Mouse (Mus musculus): ENCODE results near the gene Ttf1. TPM values are rescaled to one million over a fixed set of nuclear protein-coding genes. Genes with fewer than 3 reads are reported as not detected.
"Not testable (repeated sequence)": the region's sequence is repeated elsewhere in the genome, so short reads cannot be mapped to it uniquely, and the experiment has no call there.

The Ttf1 gene
- polyA plus RNA-seq, 1 experiment from 2014 or later, result 5.5 TPM

- 91% methylated on average over 6 of the region's 6 CpGs for whole genome bisulfite sequencing
- Histone ChIP-seq H3K4me3 (no peak overlapping the region), H3K36me3 (peaks cover 20% of the 10 kb centered on the region), H3K27me3 (no peaks in the 10 kb centered on the region), H3K27ac (no peak overlapping the region), H3K9me3 (replicated peaks) (no peaks in the 10 kb centered on the region), H3K4me2 (no peak overlapping the region), H3K9ac (no peak overlapping the region), H3K4me1 (replicated peaks) (peaks cover 8% of the 10 kb centered on the region)
- ATAC-seq (replicated peaks; ENCODE audit: insufficient number of reproducible peaks, insufficient read depth, low FRiP score, low read depth), result no peak
These were observed 5.7 kb downstream of the Ttf1 start for GRCm38 (mm10) chr2:29065796-29066195.

GRCm38 (mm10) chr2:29066410-29066809 lies 6.3 kb downstream of the Ttf1 start:
- H3K4me2 ChIP-seq, result no peak overlapping the region
- H3K27me3 ChIP-seq, result no peaks in the 10 kb centered on the region
- no peak overlapping the region for H3K9ac ChIP-seq
- peaks cover 26% of the 10 kb centered on the region for H3K36me3 ChIP-seq
- no peaks in the 10 kb centered on the region for H3K9me3 ChIP-seq (replicated peaks)
- no peak overlapping the region for H3K27ac ChIP-seq
- peaks cover 2% of the 10 kb centered on the region for H3K4me1 ChIP-seq (replicated peaks)
- no peak for ATAC-seq (replicated peaks; ENCODE audit: insufficient number of reproducible peaks, insufficient read depth, low FRiP score, low read depth)
- 47% methylated on average over 7 of the region's 7 CpGs for WGBS
- H3K4me3 ChIP-seq, result no peak overlapping the region

- Histone ChIP-seq H3K9ac (no peak overlapping the region), H3K27me3 (no peaks in the 10 kb centered on the region), H3K4me3 (no peak overlapping the region), H3K9me3 (replicated peaks) (no peaks in the 10 kb centered on the region), H3K36me3 (peaks cover 81% of the 10 kb centered on the region), H3K4me1 (replicated peaks) (no peaks in the 10 kb centered on the region), H3K4me2 (no peak overlapping the region), H3K27ac (no peak overlapping the region)
- 88% methylated on average over 7 of the region's 7 CpGs for WGBS
- no peak for ATAC-seq (replicated peaks; ENCODE audit: insufficient number of reproducible peaks, insufficient read depth, low FRiP score, low read depth)
These were observed 14.6 kb downstream of the Ttf1 start for GRCm38 (mm10) chr2:29074676-29075075.

- Histone ChIP-seq H3K9me3 (replicated peaks) (no peaks in the 10 kb centered on the region), H3K4me3 (no peak overlapping the region), H3K36me3 (peaks cover 83% of the 10 kb centered on the region), H3K4me2 (no peak overlapping the region), H3K27ac (0 out of 2 replicates have a peak overlapping the region, but pooled peaks have one; percentile 4), H3K4me1 (replicated peaks) (no peaks in the 10 kb centered on the region), H3K27me3 (no peaks in the 10 kb centered on the region), H3K9ac (no peak overlapping the region)
- ATAC-seq (replicated peaks; ENCODE audit: insufficient number of reproducible peaks, insufficient read depth, low FRiP score, low read depth), result no peak
- WGBS, result 73% methylated on average over 11 of the region's 11 CpGs
These were observed 15.4 kb downstream of the Ttf1 start for GRCm38 (mm10) chr2:29075331-29076070.

GRCm38 (mm10) chr2:29076226-29076625 lies 16.2 kb downstream of the Ttf1 start:
- WGBS, result 78% methylated on average over 2 of the region's 2 CpGs
- H3K36me3 ChIP-seq, result peaks cover 83% of the 10 kb centered on the region
- ATAC-seq (replicated peaks; ENCODE audit: insufficient number of reproducible peaks, insufficient read depth, low FRiP score, low read depth), result no peak

DNA sequence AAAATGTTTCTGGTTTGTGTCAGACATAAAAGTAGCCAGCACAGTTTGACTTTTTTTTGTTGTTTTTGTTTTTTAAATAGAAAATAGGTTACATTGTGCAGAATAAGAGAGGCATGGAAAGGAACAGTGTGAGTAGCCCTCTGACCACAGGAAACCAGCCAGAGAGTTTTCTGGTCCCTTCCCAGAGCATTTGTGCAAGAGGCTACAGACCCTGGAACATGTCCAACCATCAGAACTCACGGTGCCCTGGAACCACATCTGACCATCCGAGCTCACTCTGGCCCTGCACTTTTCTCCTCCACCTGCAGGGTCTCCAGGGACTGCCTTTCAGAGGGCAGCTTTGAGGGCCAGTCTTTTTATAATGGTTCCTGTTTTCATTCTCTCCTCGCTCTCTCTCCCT lies 21.9 kb downstream of the Ttf1 start:
- Histone ChIP-seq H3K36me3 (peaks cover 79% of the 10 kb centered on the region), H3K27ac (no peak overlapping the region), H3K4me2 (no peak overlapping the region), H3K27me3 (no peaks in the 10 kb centered on the region), H3K9me3 (replicated peaks) (no peaks in the 10 kb centered on the region), H3K4me3 (no peak overlapping the region), H3K9ac (no peak overlapping the region), H3K4me1 (replicated peaks) (no peaks in the 10 kb centered on the region)
- ATAC-seq (replicated peaks; ENCODE audit: insufficient number of reproducible peaks, insufficient read depth, low FRiP score, low read depth), result no peak
- WGBS, result 64% methylated on average over 3 of the region's 3 CpGs

More at GRCm38 (mm10) chr2:29076226-29076625, 16.2 kb downstream of the Ttf1 start:
- Histone ChIP-seq H3K4me1 (replicated peaks) (no peaks in the 10 kb centered on the region), H3K4me2 (no peak overlapping the region), H3K27me3 (no peaks in the 10 kb centered on the region), H3K27ac (no peak overlapping the region), H3K9ac (no peak overlapping the region), H3K4me3 (no peak overlapping the region), H3K9me3 (replicated peaks) (no peaks in the 10 kb centered on the region)

DNA sequence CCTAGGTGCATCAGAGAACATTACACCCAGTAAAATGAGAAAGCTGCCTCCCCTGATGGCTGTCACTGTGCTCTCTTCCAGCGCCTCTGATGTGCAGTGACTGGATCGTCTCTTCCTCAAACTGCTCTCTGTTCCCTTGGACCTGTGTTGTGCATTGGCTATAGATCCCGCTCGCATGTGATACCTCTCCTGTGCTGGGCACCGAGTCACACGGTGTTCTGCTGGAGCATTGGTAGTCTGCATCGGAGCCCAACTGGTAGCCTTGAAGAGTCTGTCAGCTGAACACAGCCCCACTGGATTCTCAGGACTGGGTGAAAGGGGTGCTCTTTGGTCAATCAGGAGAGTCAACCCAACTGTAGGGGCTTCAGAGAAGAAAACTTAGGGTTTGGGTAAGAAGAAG lies 26.0 kb downstream of the Ttf1 start:
- 94% methylated on average over 7 of the region's 7 CpGs for WGBS
- Histone ChIP-seq H3K4me1 (replicated peaks) (no peaks in the 10 kb centered on the region), H3K27me3 (no peaks in the 10 kb centered on the region), H3K4me2 (no peak overlapping the region), H3K9me3 (replicated peaks) (no peaks in the 10 kb centered on the region), H3K4me3 (no peak overlapping the region), H3K9ac (no peak overlapping the region), H3K27ac (no peak overlapping the region), H3K36me3 (peaks cover 51% of the 10 kb centered on the region)
- no peak for ATAC-seq (replicated peaks; ENCODE audit: insufficient number of reproducible peaks, insufficient read depth, low FRiP score, low read depth)

DNA sequence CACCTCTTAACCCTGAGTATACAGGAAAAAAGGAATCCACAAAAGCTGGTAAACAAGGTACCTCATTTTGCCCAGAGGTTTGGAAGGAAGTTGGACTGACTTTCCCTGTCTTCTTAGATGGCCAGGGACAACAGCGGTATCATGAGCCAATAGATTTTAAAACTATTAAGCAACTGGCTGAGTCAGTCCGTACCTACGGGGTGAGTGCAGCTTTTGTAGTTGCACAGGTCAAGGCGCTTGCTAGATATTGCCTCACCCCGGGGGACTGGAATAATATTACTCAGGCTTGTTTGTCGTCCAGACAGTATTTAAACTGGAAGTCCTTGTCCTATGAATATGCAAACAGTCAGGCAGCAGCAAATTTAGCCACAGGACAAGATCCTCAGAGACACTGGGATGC lies 29.2 kb downstream of the Ttf1 start:
- not testable (repeated sequence) for H3K27me3 ChIP-seq; H3K27ac ChIP-seq; H3K9ac ChIP-seq; ATAC-seq (replicated peaks; ENCODE audit: insufficient number of reproducible peaks, insufficient read depth, low FRiP score, low read depth); H3K4me1 ChIP-seq (replicated peaks); H3K4me2 ChIP-seq; H3K4me3 ChIP-seq; H3K9me3 ChIP-seq (replicated peaks)
- H3K36me3 ChIP-seq, result peaks cover 25% of the 10 kb centered on the region
- WGBS, result 84% methylated on average over 6 of the region's 6 CpGs

DNA sequence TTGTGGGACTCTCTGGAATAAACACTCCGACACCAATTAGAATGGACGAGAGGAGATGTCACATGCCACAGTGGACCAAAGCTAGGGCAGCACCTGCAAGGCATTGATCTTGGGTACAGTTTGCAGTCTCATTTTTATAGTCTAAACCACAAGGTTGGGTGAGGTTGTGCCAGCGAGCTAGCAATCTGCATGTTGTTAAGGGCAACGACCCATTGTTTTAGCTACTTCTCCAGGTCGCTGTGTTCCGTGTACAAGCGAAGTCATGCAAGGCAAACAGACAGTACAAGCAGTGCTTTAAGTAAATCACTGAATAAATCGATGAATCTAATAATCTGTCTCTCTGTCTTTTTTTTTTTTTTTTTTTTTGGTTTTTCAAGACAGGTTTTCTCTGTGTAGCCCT lies 35.6 kb downstream of the Ttf1 start:
- no peak overlapping the region for H3K4me2 ChIP-seq
- no peak for ATAC-seq (replicated peaks; ENCODE audit: insufficient number of reproducible peaks, insufficient read depth, low FRiP score, low read depth)
- H3K4me1 ChIP-seq (replicated peaks), result no peaks in the 10 kb centered on the region
- no peaks in the 10 kb centered on the region for H3K9me3 ChIP-seq (replicated peaks)
- no peak overlapping the region for H3K4me3 ChIP-seq
- H3K36me3 ChIP-seq, result no peaks in the 10 kb centered on the region
- H3K27me3 ChIP-seq, result no peaks in the 10 kb centered on the region
- no peak overlapping the region for H3K9ac ChIP-seq
- H3K27ac ChIP-seq, result no peak overlapping the region
- WGBS, result 84% methylated on average over 8 of the region's 8 CpGs

DNA sequence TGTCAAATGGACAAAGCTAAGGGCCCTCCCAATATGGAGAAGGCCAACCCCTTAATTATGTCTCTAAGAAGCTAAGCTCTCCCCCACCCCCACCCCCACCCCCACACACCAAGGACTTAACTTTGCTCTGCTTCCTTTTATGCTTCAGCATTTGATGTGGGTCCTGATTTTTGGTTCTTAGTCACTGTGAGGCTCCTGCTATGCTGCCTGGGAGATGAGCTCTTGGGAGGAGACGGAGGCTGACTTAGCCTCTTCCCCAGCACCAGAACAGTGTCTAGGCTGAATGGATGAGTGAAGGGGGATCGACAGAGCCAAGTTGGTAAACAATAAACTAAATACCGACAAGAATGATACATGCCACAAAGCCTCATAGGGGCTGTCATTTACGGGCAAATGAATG lies 36.7 kb downstream of the Ttf1 start:
- Histone ChIP-seq H3K27ac (no peak overlapping the region), H3K4me1 (replicated peaks) (no peaks in the 10 kb centered on the region), H3K4me2 (no peak overlapping the region), H3K4me3 (no peak overlapping the region), H3K9ac (no peak overlapping the region), H3K27me3 (no peaks in the 10 kb centered on the region), H3K9me3 (replicated peaks) (no peaks in the 10 kb centered on the region), H3K36me3 (no peaks in the 10 kb centered on the region)
- ATAC-seq (replicated peaks; ENCODE audit: insufficient number of reproducible peaks, insufficient read depth, low FRiP score, low read depth), result no peak
- 61% methylated on average over 4 of the region's 4 CpGs for WGBS

GRCm38 (mm10) chr2:29097465-29097864 lies 37.4 kb downstream of the Ttf1 start:
- Histone ChIP-seq H3K9ac (no peak overlapping the region), H3K4me1 (replicated peaks) (no peaks in the 10 kb centered on the region), H3K27ac (no peak overlapping the region), H3K27me3 (no peaks in the 10 kb centered on the region), H3K4me3 (no peak overlapping the region), H3K4me2 (no peak overlapping the region), H3K9me3 (replicated peaks) (no peaks in the 10 kb centered on the region), H3K36me3 (no peaks in the 10 kb centered on the region)
- WGBS, result 73% methylated on average over 3 of the region's 3 CpGs
- no peak for ATAC-seq (replicated peaks; ENCODE audit: insufficient number of reproducible peaks, insufficient read depth, low FRiP score, low read depth)

DNA sequence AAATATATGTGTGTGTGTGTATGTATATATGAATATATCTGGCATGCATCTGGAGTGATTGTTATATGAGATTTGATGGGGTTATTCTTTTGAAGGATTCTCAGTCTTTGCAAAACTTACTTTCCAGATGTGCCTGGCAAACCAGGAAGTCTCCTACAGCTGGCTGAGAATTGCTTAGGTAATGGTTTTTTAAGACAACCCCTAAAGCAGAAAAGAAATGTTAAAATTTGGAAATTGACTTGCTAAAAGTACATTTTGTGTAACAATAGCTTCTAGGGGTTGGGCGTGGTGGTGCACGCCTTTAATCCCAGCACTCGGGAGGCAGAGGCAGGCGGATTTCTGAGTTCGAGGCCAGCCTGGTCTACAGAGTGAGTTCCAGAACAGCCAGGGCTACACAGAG lies 37.9 kb downstream of the Ttf1 start:
- not testable (repeated sequence) for H3K4me2 ChIP-seq; H3K9me3 ChIP-seq (replicated peaks); H3K4me1 ChIP-seq (replicated peaks); H3K4me3 ChIP-seq; ATAC-seq (replicated peaks; ENCODE audit: insufficient number of reproducible peaks, insufficient read depth, low FRiP score, low read depth); H3K36me3 ChIP-seq; H3K27me3 ChIP-seq; H3K27ac ChIP-seq; H3K9ac ChIP-seq
- 85% methylated on average over 5 of the region's 5 CpGs for WGBS
